13 mouse cellular contexts compared by ENCODE assay signal in genomic region chr6:28588494-28589171, GRCm38 (mm10).
DNase-seq lines count a peak whose midpoint lies in the region; ATAC-seq lines count a peak whose summit lies in the region.
"Had no signal": no experiment of that assay in that cellular context is flagged by ENCODE, and none has a peak within 500 bp of the region (broad histone marks: within the 10 kb centered on the region; RNA-seq: fewer than 3 reads in every experiment).

No protein-coding gene starts in this region.

- H3K4me2 ChIP-seq in embryonic facial prominence, embryonic 13.5 days: no peak overlapping the region
- no peak overlapping the region for H3K4me2 ChIP-seq in neural tube, embryonic 13.5 days
- H3K4me2 ChIP-seq in neural tube, embryonic 15.5 days: no peak overlapping the region
- H3K4me2 ChIP-seq: forebrain, embryonic 13.5 days; limb, embryonic 15.5 days had no signal

- DNase-seq in embryonic facial prominence, embryonic 10.5 days (ENCODE audit: low spot score): no peak
- DNase-seq in neural tube, embryonic 10.5 days (ENCODE audit: extremely low spot score, low spot score): no peak
- no peak for DNase-seq in cerebellum, postnatal 36 days
- no peak for DNase-seq in spleen, postnatal 36 days (ENCODE audit: low spot score in 2 of 2)
- no peak for DNase-seq in kidney, adult 18-20 months
- DNase-seq: cerebellum, adult 2 months; midbrain, embryonic 14.5 days had no signal

- ATAC-seq in embryonic facial prominence, embryonic 13.5 days (ENCODE audit: insufficient number of reproducible peaks, insufficient read depth, low FRiP score, low TSS enrichment, low read depth): no peak
- ATAC-seq in neural tube, embryonic 13.5 days (ENCODE audit: low read depth): no peak
- no peak for ATAC-seq in neural tube, embryonic 15.5 days (ENCODE audit: low FRiP score)
- ATAC-seq: forebrain, embryonic 13.5 days; intestine, embryonic 16.5 days had no signal

- WGBS in embryonic facial prominence, embryonic 13.5 days: 81% methylated on average over 5 of the region's 5 CpGs
- WGBS in embryonic facial prominence, embryonic 10.5 days: 92% methylated on average over 5 of the region's 5 CpGs
- WGBS in neural tube, embryonic 13.5 days: 83% methylated on average over 5 of the region's 5 CpGs
- WGBS in neural tube, embryonic 15.5 days: 80% methylated on average over 5 of the region's 5 CpGs

- no peak overlapping the region for H3K9ac ChIP-seq in embryonic facial prominence, embryonic 13.5 days
- no peak overlapping the region for H3K9ac ChIP-seq in neural tube, embryonic 13.5 days
- no peak overlapping the region for H3K9ac ChIP-seq in neural tube, embryonic 15.5 days (replicated peaks)
- H3K9ac ChIP-seq: forebrain, embryonic 13.5 days; limb, embryonic 15.5 days had no signal

- no peaks in the 10 kb centered on the region for H3K9me3 ChIP-seq in embryonic facial prominence, embryonic 13.5 days
- no peaks in the 10 kb centered on the region for H3K9me3 ChIP-seq in embryonic facial prominence, embryonic 10.5 days
- H3K9me3 ChIP-seq in neural tube, embryonic 13.5 days: no peaks in the 10 kb centered on the region
- H3K9me3 ChIP-seq in neural tube, embryonic 15.5 days (replicated peaks): no peaks in the 10 kb centered on the region
- H3K9me3 ChIP-seq: forebrain, embryonic 13.5 days; limb, embryonic 15.5 days had no signal

- no peak overlapping the region for H3K4me3 ChIP-seq in embryonic facial prominence, embryonic 13.5 days
- no peak overlapping the region for H3K4me3 ChIP-seq in embryonic facial prominence, embryonic 10.5 days
- H3K4me3 ChIP-seq in neural tube, embryonic 13.5 days: no peak overlapping the region
- H3K4me3 ChIP-seq in neural tube, embryonic 15.5 days (replicated peaks): no peak overlapping the region
- H3K4me3 ChIP-seq: forebrain, embryonic 13.5 days; limb, embryonic 15.5 days had no signal

- no peaks in the 10 kb centered on the region for H3K27me3 ChIP-seq in embryonic facial prominence, embryonic 13.5 days
- H3K27me3 ChIP-seq in embryonic facial prominence, embryonic 10.5 days (replicated peaks; ENCODE audit: low read depth, poor library complexity, severe bottlenecking): no peaks in the 10 kb centered on the region
- H3K27me3 ChIP-seq in neural tube, embryonic 13.5 days: no peaks in the 10 kb centered on the region
- no peaks in the 10 kb centered on the region for H3K27me3 ChIP-seq in neural tube, embryonic 15.5 days (replicated peaks)
- H3K27me3 ChIP-seq: forebrain, embryonic 13.5 days; limb, embryonic 15.5 days had no signal

- H3K27ac ChIP-seq in embryonic facial prominence, embryonic 13.5 days: 0 out of 2 replicates have a peak overlapping the region, but pooled peaks have one; percentile 44
- no peak overlapping the region for H3K27ac ChIP-seq in embryonic facial prominence, embryonic 10.5 days (replicated peaks)
- H3K27ac ChIP-seq in neural tube, embryonic 13.5 days (replicated peaks): 0 out of 2 replicates have a peak overlapping the region, but pooled peaks have one; percentile 1
- H3K27ac ChIP-seq in neural tube, embryonic 15.5 days (replicated peaks): 0 out of 2 replicates have a peak overlapping the region, but pooled peaks have one; percentile 30
- H3K27ac ChIP-seq: forebrain, embryonic 13.5 days; limb, embryonic 15.5 days had no signal

- peaks cover 8% of the 10 kb centered on the region; the same call in 1 of the 2 replicates for H3K36me3 ChIP-seq in embryonic facial prominence, embryonic 13.5 days
- peaks cover 14% of the 10 kb centered on the region for H3K36me3 ChIP-seq in embryonic facial prominence, embryonic 10.5 days (replicated peaks)
- no peaks in the 10 kb centered on the region for H3K36me3 ChIP-seq in neural tube, embryonic 13.5 days
- no peaks in the 10 kb centered on the region for H3K36me3 ChIP-seq in neural tube, embryonic 15.5 days

- H3K4me1 ChIP-seq in embryonic facial prominence, embryonic 13.5 days: no peaks in the 10 kb centered on the region
- no peaks in the 10 kb centered on the region for H3K4me1 ChIP-seq in embryonic facial prominence, embryonic 10.5 days
- peaks cover 30% of the 10 kb centered on the region for H3K4me1 ChIP-seq in neural tube, embryonic 13.5 days (replicated peaks)
- peaks cover 15% of the 10 kb centered on the region for H3K4me1 ChIP-seq in neural tube, embryonic 15.5 days
- H3K4me1 ChIP-seq: limb, embryonic 15.5 days had no signal
